Mouse (Mus musculus) bone marrow macrophage, adult 2 months (primary cell): ENCODE measurements around the gene Ager.

Source experiments
- CTCF ChIP-seq: IDR thresholded peaks from 2 replicates; pipeline ENCODE4 v1.5.1; 2012; ENCODE audit warnings: low read depth, mild to moderate bottlenecking, low read length, moderate library complexity
- POLR2A ChIP-seq: IDR thresholded peaks from 2 replicates; pipeline ENCODE4 v1.6.1; 2012; ENCODE audit warnings: mild to moderate bottlenecking, low read depth, low read length, borderline replicate concordance

GRCm38 (mm10) chr17:34628644-34628967 is 30.9 kb downstream of the Ager start:
- TF ChIP-seq CTCF (no peak), POLR2A (no peak)
